8 mouse cellular contexts compared by ENCODE assay signal in the genomic region with DNA sequence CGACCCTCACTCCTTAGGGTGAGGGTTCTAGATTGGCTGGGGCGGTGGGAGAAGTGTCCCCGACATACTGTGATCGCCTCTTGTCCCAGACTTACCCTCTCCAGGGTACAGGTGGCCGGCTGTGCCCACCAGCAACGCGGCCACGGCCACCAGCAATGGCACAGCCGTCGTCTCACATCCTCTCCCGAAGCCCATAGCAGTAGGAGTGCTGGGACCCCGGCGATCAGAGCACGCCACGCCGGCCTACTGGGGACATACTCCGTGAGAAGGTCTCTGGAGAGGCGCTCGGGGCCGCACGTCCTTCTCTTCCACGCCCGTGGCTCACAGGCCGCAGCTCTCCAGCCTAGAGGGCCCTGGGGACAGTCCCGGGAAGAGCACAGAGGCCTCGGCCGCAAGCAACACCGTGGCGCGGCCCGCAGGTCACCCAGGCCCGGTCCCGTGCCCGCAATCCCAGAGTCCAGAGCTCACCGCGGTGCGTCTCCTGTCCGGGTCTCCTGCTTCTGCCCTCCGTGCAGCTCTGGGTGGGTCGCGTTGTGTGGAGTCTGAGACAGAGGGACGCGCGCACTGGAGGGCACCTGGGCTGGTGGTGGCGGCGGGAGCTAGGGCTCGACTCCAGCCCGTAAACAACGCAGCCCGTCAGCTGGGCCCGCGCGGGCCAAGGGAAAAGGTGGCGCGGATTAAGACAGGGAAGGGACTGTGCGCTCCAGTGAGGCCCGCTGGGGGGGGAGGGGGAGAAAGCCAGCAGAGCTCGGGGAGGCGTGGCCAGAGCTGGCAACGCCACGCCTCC. TPM values are rescaled to one million over a fixed set of nuclear protein-coding genes. Genes with fewer than 3 reads are reported as not detected.
DNase-seq lines count a peak whose midpoint lies in the region; TF ChIP-seq lines count a peak whose summit lies in the region.

Gene Insr, minus strand, starts transcription at position 684 of the 787 bp plus-strand sequence.

- under 1% methylated on average over 61 of the region's 61 CpGs for WGBS in macrophage (ENCODE audit: missing documents)

- no peaks in the 10 kb centered on the region for H3K36me3 ChIP-seq in macrophage (ENCODE audit: inconsistent target)

- DNase-seq in adrenal gland, adult (ENCODE audit: inconsistent age in 2 of 2, low spot score in 1 of 2): peak; percentile 95 to 98
- DNase-seq in embryo, embryonic 10 days (ENCODE audit: low spot score): peak; percentile 92
- peak; percentile 93 for DNase-seq in gastrocnemius, postnatal 10 days
- DNase-seq in hindlimb bud, embryonic 11.5 days (ENCODE audit: extremely low spot score, low read depth, low spot score): peak; percentile 70
- peak; percentile 94 to 96 for DNase-seq in left cerebral cortex, adult 2 months (ENCODE audit: extremely low spot score in 1 of 2, low spot score in 2 of 2)
- peak; percentile 87 for DNase-seq in retina, postnatal 7 days (ENCODE audit: low read depth, low spot score)
- DNase-seq in urinary bladder, adult 18-20 months (ENCODE audit: low spot score in 2 of 2): peak; percentile 92 to 95

- H3K27ac ChIP-seq in left cerebral cortex, adult 2 months: peak within 1 kb of the TSS; percentile 86
- H3K27ac ChIP-seq in macrophage: peak within 1 kb of the TSS; percentile 10; the same call in 1 of the 2 replicates

- TF ChIP-seq CTCF in left cerebral cortex, adult 2 months (IDR thresholded peaks at IDR 0.05): no peak

- peak within 1 kb of the TSS; percentile 97 for H3K4me3 ChIP-seq in left cerebral cortex, adult 2 months
- H3K4me3 ChIP-seq in macrophage (ENCODE audit: inconsistent target): peak within 1 kb of the TSS; percentile 63

- H3K79me2 ChIP-seq in macrophage (ENCODE audit: inconsistent target): peaks cover 43% of the 10 kb centered on the region; the same call in 1 of the 2 replicates

- intact Hi-C loops in left cerebral cortex, adult 2 months (cut with DNase I): loop anchor here (1.0 kb wide), 1 partner anchor 58 kb away; no protein-coding TSS in a partner anchor

RNA-seq across cellular contexts. Expression of gene Insr, which starts in this region (rescaled TPM):
- 10 to 100 TPM; 44.6 to 50.4 TPM for total RNA-seq in gastrocnemius, postnatal 10 days (2021)
- total RNA-seq in left cerebral cortex, adult 2 months (2021): 10 to 100 TPM; 50.8 to 52.0 TPM
- total RNA-seq in macrophage (2018; cell fraction: chromatin; rRNA removed): 100 to 1,000 TPM in 10 of 26 experiments, 10 to 100 TPM in 16; 29.5 to 156 (median 88.0) TPM
- 10 to 100 TPM; 10.2 to 28.7 (median 18.0) TPM for total RNA-seq in macrophage (2018; cell fraction: cytosol; rRNA removed)
- 100 to 1,000 TPM in 5 of 26 experiments, 10 to 100 TPM in 21; 24.4 to 138 (median 51.9) TPM for total RNA-seq in macrophage (2018; cell fraction: nucleus; rRNA removed)
- polyA plus RNA-seq in macrophage (2018): 10.0 to 11.5 TPM (median 10.0 TPM) in 3 replicates

Comparison
In these comparisons a context has a peak if more than half of its experiments do, and no peak if none do; other contexts are left out.
1. Peak in every context shown above with its lines: DNase-seq, H3K4me3 ChIP-seq and H3K27ac ChIP-seq.